Mouse (Mus musculus): Measurements from ENCODE around the gene Ppp1r14b.

The Ppp1r14b gene

GRCm38 (mm10) chr19:6974211-6975205 lies at the start of gene Ppp1r14b:
Gene Ppp1r14b, plus strand, starts transcription at chr19:6974968.
- peak; percentile 76 for DNase-seq (ENCODE audit: low spot score)

GRCm38 (mm10) chr19:6925307-6925573 lies 49.5 kb upstream of the Ppp1r14b start, which contains the start of gene Catsperz:
Gene Catsperz, minus strand, starts transcription at chr19:6925380.
- DNase-seq (ENCODE audit: low spot score) = no peak

- DNase-seq (ENCODE audit: low spot score) = no peak
Measured at GRCm38 (mm10) chr19:6925611-6926329, 49.0 kb upstream of the Ppp1r14b start.

- no peak for DNase-seq (ENCODE audit: low spot score)
Measured at GRCm38 (mm10) chr19:6926559-6927255, 48.1 kb upstream of the Ppp1r14b start.

GRCm38 (mm10) chr19:6928080-6928479 lies 46.7 kb upstream of the Ppp1r14b start:
- DNase-seq (ENCODE audit: low spot score) = no peak

GRCm38 (mm10) chr19:6931002-6931401 lies 43.8 kb upstream of the Ppp1r14b start:
- no peak for DNase-seq (ENCODE audit: low spot score)

GRCm38 (mm10) chr19:6932018-6932417 lies 42.8 kb upstream of the Ppp1r14b start:
- no peak for DNase-seq (ENCODE audit: low spot score)

GRCm38 (mm10) chr19:6933102-6933435 lies 41.7 kb upstream of the Ppp1r14b start:
- DNase-seq (ENCODE audit: low spot score) = no peak

GRCm38 (mm10) chr19:6933436-6934194 lies 41.2 kb upstream of the Ppp1r14b start:
- no peak for DNase-seq (ENCODE audit: low spot score)

GRCm38 (mm10) chr19:6934195-6934977 lies 40.4 kb upstream of the Ppp1r14b start, which contains the start of gene Kcnk4:
Gene Kcnk4, minus strand, starts transcription at chr19:6934515.
- no peak for DNase-seq (ENCODE audit: low spot score)

GRCm38 (mm10) chr19:6936299-6936698 lies 38.5 kb upstream of the Ppp1r14b start:
- DNase-seq (ENCODE audit: low spot score) = no peak

GRCm38 (mm10) chr19:6937541-6938465 lies 37.0 kb upstream of the Ppp1r14b start:
- DNase-seq (ENCODE audit: low spot score) = no peak

- DNase-seq (ENCODE audit: low spot score) = no peak
Measured at GRCm38 (mm10) chr19:6939106-6940002, 35.4 kb upstream of the Ppp1r14b start.

GRCm38 (mm10) chr19:6940396-6941351 lies 34.1 kb upstream of the Ppp1r14b start:
- no peak for DNase-seq (ENCODE audit: low spot score)

- DNase-seq (ENCODE audit: low spot score) = peak; percentile 85
Measured at GRCm38 (mm10) chr19:6941372-6942248, 33.2 kb upstream of the Ppp1r14b start, which contains the start of gene Bad. Gene Bad, plus strand, starts transcription at chr19:6941861.

GRCm38 (mm10) chr19:6942249-6942691 lies 32.5 kb upstream of the Ppp1r14b start, which contains the start of gene Gpr137:
Gene Gpr137, minus strand, starts transcription at chr19:6942480.
- peak; percentile 95 for DNase-seq (ENCODE audit: low spot score)
